20 mouse cellular contexts compared by ENCODE assay signal in the genomic region with DNA sequence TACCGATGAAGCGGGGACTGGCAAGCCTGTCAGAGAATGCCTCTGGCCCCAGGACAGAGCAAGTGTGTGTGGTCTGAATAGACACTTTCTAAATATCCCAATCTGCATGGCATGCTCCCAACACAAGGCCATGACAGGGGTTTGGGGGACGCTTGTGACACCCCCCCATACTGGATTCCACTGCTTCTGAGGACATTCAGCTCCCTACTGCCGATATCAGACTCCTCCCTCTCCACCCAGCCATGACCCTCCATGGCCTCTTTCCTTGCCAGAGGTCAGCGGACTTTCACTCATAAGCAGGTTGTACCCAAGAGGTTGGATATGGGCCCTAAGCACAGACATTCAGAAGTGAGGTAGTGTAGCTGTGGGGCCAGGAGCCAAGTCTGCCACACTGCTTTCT. TPM values are rescaled to one million over a fixed set of nuclear protein-coding genes. Genes with fewer than 3 reads are reported as not detected.
A peak's percentile ranks its signal among the peaks of the same experiment; 100 is the strongest.
DNase-seq lines count a peak whose midpoint lies in the region; ATAC-seq lines count a peak whose summit lies in the region.
"Had no signal": no experiment of that assay in that cellular context is flagged by ENCODE, and none has a peak within 500 bp of the region (broad histone marks: within the 10 kb centered on the region; RNA-seq: fewer than 3 reads in every experiment).

No protein-coding gene starts in this region.

- DNase-seq in adrenal gland, postnatal 14 days, result peak; percentile 40
- DNase-seq in adrenal gland, postnatal 4 days (ENCODE audit: low spot score in 2 of 2), result no peak
- DNase-seq in hindbrain, embryonic 10.5 days (ENCODE audit: low spot score), result no peak
- DNase-seq in neural tube, embryonic 10.5 days (ENCODE audit: extremely low spot score, low spot score), result no peak
- DNase-seq: cerebellum, adult 18-20 months; cerebellum, adult 9-11 months; cerebellum, postnatal 36 days had no signal

- WGBS in hindbrain, embryonic 13.5 days, result 87% methylated on average over 5 of the region's 5 CpGs
- 77% methylated on average over 5 of the region's 5 CpGs for WGBS in hindbrain, embryonic 10.5 days
- WGBS in neural tube, embryonic 13.5 days, result 90% methylated on average over 5 of the region's 5 CpGs
- 79% methylated on average over 5 of the region's 5 CpGs for WGBS in kidney, embryonic 15.5 days

- H3K9ac ChIP-seq in hindbrain, embryonic 13.5 days, result no peak overlapping the region
- no peak overlapping the region for H3K9ac ChIP-seq in neural tube, embryonic 13.5 days
- H3K9ac ChIP-seq in kidney, embryonic 15.5 days, result no peak overlapping the region
- H3K9ac ChIP-seq: forebrain, embryonic 13.5 days; forebrain, postnatal 0 days; heart, embryonic 12.5 days; hindbrain, embryonic 14.5 days had no signal

- no peaks in the 10 kb centered on the region for H3K9me3 ChIP-seq in hindbrain, embryonic 13.5 days
- H3K9me3 ChIP-seq in hindbrain, embryonic 10.5 days, result no peaks in the 10 kb centered on the region
- no peaks in the 10 kb centered on the region for H3K9me3 ChIP-seq in neural tube, embryonic 13.5 days
- no peaks in the 10 kb centered on the region for H3K9me3 ChIP-seq in kidney, embryonic 15.5 days (replicated peaks)
- H3K9me3 ChIP-seq: embryonic facial prominence, embryonic 10.5 days; forebrain, embryonic 13.5 days; heart, embryonic 12.5 days had no signal

- ATAC-seq in hindbrain, embryonic 13.5 days (ENCODE audit: low FRiP score), result no peak
- ATAC-seq in neural tube, embryonic 13.5 days (ENCODE audit: low read depth), result no peak
- no peak for ATAC-seq in kidney, embryonic 15.5 days (replicated peaks; ENCODE audit: low FRiP score)
- ATAC-seq: activated CD4-positive, CD25-positive, alpha-beta regulatory T cell, adult 4 months; forebrain, embryonic 13.5 days; forebrain, postnatal 0 days; intestine, embryonic 16.5 days; Patski had no signal

- no peaks in the 10 kb centered on the region for H3K36me3 ChIP-seq in hindbrain, embryonic 13.5 days
- peaks cover 12% of the 10 kb centered on the region; the same call in 1 of the 2 replicates for H3K36me3 ChIP-seq in hindbrain, embryonic 10.5 days
- no peaks in the 10 kb centered on the region for H3K36me3 ChIP-seq in neural tube, embryonic 13.5 days
- no peaks in the 10 kb centered on the region for H3K36me3 ChIP-seq in kidney, embryonic 15.5 days
- H3K36me3 ChIP-seq: heart, embryonic 12.5 days had no signal

- peaks cover 69% of the 10 kb centered on the region for H3K4me1 ChIP-seq in hindbrain, embryonic 13.5 days (replicated peaks)
- peaks cover 49% of the 10 kb centered on the region for H3K4me1 ChIP-seq in hindbrain, embryonic 10.5 days (replicated peaks)
- peaks cover 74% of the 10 kb centered on the region for H3K4me1 ChIP-seq in neural tube, embryonic 13.5 days (replicated peaks)
- 0 out of 2 replicates have a peak, but pooled peaks cover 4% of the 10 kb centered on the region for H3K4me1 ChIP-seq in kidney, embryonic 15.5 days

- peak overlapping the region; percentile 52; the same call in 1 of the 2 replicates for H3K27ac ChIP-seq in hindbrain, embryonic 13.5 days
- H3K27ac ChIP-seq in hindbrain, embryonic 10.5 days, result no peak overlapping the region
- 0 out of 2 replicates have a peak overlapping the region, but pooled peaks have one; percentile 6 for H3K27ac ChIP-seq in neural tube, embryonic 13.5 days (replicated peaks)
- no peak overlapping the region for H3K27ac ChIP-seq in kidney, embryonic 15.5 days
- H3K27ac ChIP-seq: embryonic facial prominence, embryonic 10.5 days; forebrain, embryonic 13.5 days; heart, adult 2 months; hindbrain, embryonic 14.5 days had no signal

- no peak overlapping the region for H3K4me2 ChIP-seq in hindbrain, embryonic 13.5 days
- no peak overlapping the region for H3K4me2 ChIP-seq in neural tube, embryonic 13.5 days
- no peak overlapping the region for H3K4me2 ChIP-seq in kidney, embryonic 15.5 days
- H3K4me2 ChIP-seq: forebrain, embryonic 13.5 days; heart, embryonic 12.5 days; hindbrain, embryonic 14.5 days had no signal

- H3K27me3 ChIP-seq in hindbrain, embryonic 13.5 days, result no peaks in the 10 kb centered on the region
- no peaks in the 10 kb centered on the region for H3K27me3 ChIP-seq in hindbrain, embryonic 10.5 days (ENCODE audit: insufficient read depth, poor library complexity, severe bottlenecking)
- no peaks in the 10 kb centered on the region for H3K27me3 ChIP-seq in neural tube, embryonic 13.5 days
- peaks cover 10% of the 10 kb centered on the region; the same call in 1 of the 2 replicates for H3K27me3 ChIP-seq in kidney, embryonic 15.5 days
- H3K27me3 ChIP-seq: Patski had no signal

- H3K4me3 ChIP-seq in hindbrain, embryonic 13.5 days, result no peak overlapping the region
- no peak overlapping the region for H3K4me3 ChIP-seq in hindbrain, embryonic 10.5 days
- no peak overlapping the region for H3K4me3 ChIP-seq in neural tube, embryonic 13.5 days
- no peak overlapping the region for H3K4me3 ChIP-seq in kidney, embryonic 15.5 days (replicated peaks)
- H3K4me3 ChIP-seq: embryonic facial prominence, embryonic 10.5 days; forebrain, embryonic 13.5 days; heart, adult 2 months; heart, embryonic 12.5 days had no signal

RNA-seq across cellular contexts. Expression of a gene that starts 36.5 kb away (rescaled TPM):
- total RNA-seq in adrenal gland, postnatal 14 days (2021), result 12.6 and 13.1 TPM in 2 replicates
- total RNA-seq in adrenal gland, postnatal 4 days (2021), result 1 to 10 TPM; 8.7 to 9.7 TPM
- 22.2 and 27.7 TPM in 2 replicates for polyA plus RNA-seq in hindbrain, embryonic 13.5 days (2015; fragmentation: Nextera tagmentation; extraction: Ambion mirVana)
- 5.7 and 7.4 TPM in 2 replicates for polyA plus RNA-seq in hindbrain, embryonic 10.5 days (2016; fragmentation: Nextera tagmentation; extraction: Ambion mirVana)
- polyA plus RNA-seq in neural tube, embryonic 13.5 days (2015; fragmentation: Nextera tagmentation; extraction: Ambion mirVana), result 23.9 and 24.1 TPM in 2 replicates
- polyA plus RNA-seq in kidney, embryonic 15.5 days (2015; fragmentation: Nextera tagmentation; extraction: Ambion mirVana), result 1.5 and 1.6 TPM in 2 replicates
- total RNA-seq: MEL had no signal
- polyA plus RNA-seq: activated CD4-positive, CD25-positive, alpha-beta regulatory T cell, adult 4 months had no signal

Comparison
In these comparisons a context has a peak if more than half of its experiments do, and no peak if none do; other contexts are left out.
1. H3K27ac ChIP-seq: peak in hindbrain, embryonic 13.5 days (single experiment) and neural tube, embryonic 13.5 days (single experiment); none in hindbrain, embryonic 10.5 days (single experiment) and kidney, embryonic 15.5 days (single experiment).